Mouse (Mus musculus): Measurements from ENCODE around the gene Arrdc2. TPM values are rescaled to one million over a fixed set of nuclear protein-coding genes. Genes with fewer than 3 reads are reported as not detected.

The Arrdc2 gene
- polyA plus RNA-seq, 1 experiment from 2014 or later: 13.4 TPM

DNA sequence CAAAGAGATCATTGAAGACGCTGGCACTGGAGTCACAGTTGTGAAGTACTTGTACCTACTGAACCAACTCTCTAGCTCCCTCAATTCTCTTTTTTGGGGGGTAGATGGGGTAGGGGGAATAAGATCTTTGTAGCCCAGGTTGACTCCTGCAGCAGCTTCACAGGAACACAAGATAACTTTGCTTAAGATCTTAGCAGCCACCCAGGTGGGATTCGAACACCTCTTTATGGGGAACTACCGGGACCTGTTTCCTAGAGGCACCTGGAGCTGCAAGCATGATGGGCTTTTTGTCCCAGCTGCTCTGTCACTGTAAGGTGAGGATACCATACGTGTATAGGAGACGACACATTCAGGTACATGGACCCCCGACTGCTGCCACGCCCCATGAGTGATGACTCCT lies 27.0 kb upstream of the Arrdc2 start:
- Histone ChIP-seq H3K4me1 (replicated peaks; ENCODE audit: control insufficient read depth, insufficient read depth, low read length) (peaks cover 45% of the 10 kb centered on the region), H3K9me3 (ENCODE audit: control insufficient read depth, low read length) (no peaks in the 10 kb centered on the region), H3K4me2 (peak overlapping the region; percentile 84), H3K27ac (ENCODE audit: low read depth, low read length) (no peak overlapping the region), H3K4me3 (ENCODE audit: low read depth, low read length) (no peak overlapping the region), H3K36me3 (ENCODE audit: control insufficient read depth, insufficient read depth, low read length) (no peaks in the 10 kb centered on the region; the same call in 1 of the 2 replicates), H3K9ac (ENCODE audit: low read depth, low read length) (no peak overlapping the region), H3K27me3 (replicated peaks; ENCODE audit: control insufficient read depth, insufficient read depth, low read length) (peaks cover 35% of the 10 kb centered on the region)
- 84% methylated on average over 7 of the region's 7 CpGs for WGBS
- no peak for DNase-seq (ENCODE audit: low spot score)
- no peak for ATAC-seq (replicated peaks; ENCODE audit: low FRiP score)

- peaks cover 40% of the 10 kb centered on the region for H3K27me3 ChIP-seq (replicated peaks; ENCODE audit: control insufficient read depth, insufficient read depth, low read length)
- ATAC-seq (replicated peaks; ENCODE audit: low FRiP score): peak; percentile 1; the same call in 1 of the 2 replicates
- H3K9me3 ChIP-seq (ENCODE audit: control insufficient read depth, low read length): no peaks in the 10 kb centered on the region
- peak overlapping the region; percentile 50 for H3K4me3 ChIP-seq (ENCODE audit: low read depth, low read length)
- peak overlapping the region; percentile 42 for H3K9ac ChIP-seq (ENCODE audit: low read depth, low read length)
- H3K36me3 ChIP-seq (ENCODE audit: control insufficient read depth, insufficient read depth, low read length): no peaks in the 10 kb centered on the region; the same call in 1 of the 2 replicates
- no peak for DNase-seq (ENCODE audit: low spot score)
- 8% methylated on average over 12 of the region's 12 CpGs for WGBS
- H3K4me1 ChIP-seq (replicated peaks; ENCODE audit: control insufficient read depth, insufficient read depth, low read length): peaks cover 45% of the 10 kb centered on the region
- H3K4me2 ChIP-seq: peak overlapping the region; percentile 84
- H3K27ac ChIP-seq (ENCODE audit: low read depth, low read length): peak overlapping the region; percentile 39; the same call in 1 of the 2 replicates
Measured at GRCm38 (mm10) chr8:70866001-70866520, 26.5 kb upstream of the Arrdc2 start.

DNA sequence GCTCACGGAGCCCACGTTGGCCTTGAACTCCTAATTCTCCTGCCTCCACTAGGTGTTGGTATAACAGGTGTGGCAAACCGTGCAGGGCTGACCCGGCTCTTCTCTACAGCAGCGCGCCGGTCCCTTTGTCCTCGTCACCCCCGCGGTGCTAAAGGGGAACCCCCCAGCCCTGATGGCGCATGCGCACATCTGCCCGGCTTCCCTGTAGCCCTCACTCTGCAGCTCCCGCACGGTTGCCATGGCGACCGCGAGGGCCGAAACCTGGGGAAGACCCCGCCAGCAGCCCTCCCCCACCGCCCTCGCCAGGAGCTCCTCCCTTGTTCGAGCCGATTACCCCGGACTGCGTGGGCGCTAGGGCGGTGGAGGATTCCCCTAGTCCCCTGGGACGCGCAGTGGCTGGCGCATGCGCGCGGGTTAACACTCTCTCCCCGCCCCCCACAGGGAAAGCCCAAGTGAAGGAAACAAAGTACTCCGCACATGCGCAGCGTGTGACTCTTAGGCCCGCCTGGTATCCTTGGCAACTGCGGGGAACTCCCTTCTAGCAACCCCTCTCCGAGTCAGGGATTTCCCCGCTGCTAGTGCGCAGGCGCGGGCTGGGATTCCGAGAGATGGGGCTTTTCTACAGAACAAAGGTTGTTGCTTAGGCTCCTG lies 26.0 kb upstream of the Arrdc2 start:
- peaks cover 45% of the 10 kb centered on the region for H3K4me1 ChIP-seq (replicated peaks; ENCODE audit: control insufficient read depth, insufficient read depth, low read length)
- DNase-seq (ENCODE audit: low spot score) (peak; percentile 97), ATAC-seq (replicated peaks; ENCODE audit: low FRiP score) (peak; percentile 88)
- no peak overlapping the region for H3K27ac ChIP-seq (ENCODE audit: low read depth, low read length)
- H3K4me2 ChIP-seq: peak overlapping the region; percentile 84
- peak overlapping the region; percentile 50 for H3K4me3 ChIP-seq (ENCODE audit: low read depth, low read length)
- H3K9ac ChIP-seq (ENCODE audit: low read depth, low read length): peak overlapping the region; percentile 49
- under 1% methylated on average over 46 of the region's 46 CpGs for WGBS
- no peaks in the 10 kb centered on the region; the same call in 1 of the 2 replicates for H3K36me3 ChIP-seq (ENCODE audit: control insufficient read depth, insufficient read depth, low read length)
- H3K9me3 ChIP-seq (ENCODE audit: control insufficient read depth, low read length): no peaks in the 10 kb centered on the region
- H3K27me3 ChIP-seq (replicated peaks; ENCODE audit: control insufficient read depth, insufficient read depth, low read length): peaks cover 42% of the 10 kb centered on the region

- Histone ChIP-seq H3K4me3 (ENCODE audit: low read depth, low read length) (peak overlapping the region; percentile 50), H3K36me3 (ENCODE audit: control insufficient read depth, insufficient read depth, low read length) (no peaks in the 10 kb centered on the region; the same call in 1 of the 2 replicates), H3K27me3 (replicated peaks; ENCODE audit: control insufficient read depth, insufficient read depth, low read length) (peaks cover 45% of the 10 kb centered on the region), H3K27ac (ENCODE audit: low read depth, low read length) (no peak overlapping the region), H3K9ac (ENCODE audit: low read depth, low read length) (peak overlapping the region; percentile 49), H3K4me1 (replicated peaks; ENCODE audit: control insufficient read depth, insufficient read depth, low read length) (peaks cover 45% of the 10 kb centered on the region), H3K9me3 (ENCODE audit: control insufficient read depth, low read length) (no peaks in the 10 kb centered on the region), H3K4me2 (peak overlapping the region; percentile 84)
- WGBS: 2% methylated on average over 24 of the region's 24 CpGs
- no peak for DNase-seq (ENCODE audit: low spot score)
- ATAC-seq (replicated peaks; ENCODE audit: low FRiP score): no peak
Measured at GRCm38 (mm10) chr8:70864712-70865221, 25.2 kb upstream of the Arrdc2 start.

DNA sequence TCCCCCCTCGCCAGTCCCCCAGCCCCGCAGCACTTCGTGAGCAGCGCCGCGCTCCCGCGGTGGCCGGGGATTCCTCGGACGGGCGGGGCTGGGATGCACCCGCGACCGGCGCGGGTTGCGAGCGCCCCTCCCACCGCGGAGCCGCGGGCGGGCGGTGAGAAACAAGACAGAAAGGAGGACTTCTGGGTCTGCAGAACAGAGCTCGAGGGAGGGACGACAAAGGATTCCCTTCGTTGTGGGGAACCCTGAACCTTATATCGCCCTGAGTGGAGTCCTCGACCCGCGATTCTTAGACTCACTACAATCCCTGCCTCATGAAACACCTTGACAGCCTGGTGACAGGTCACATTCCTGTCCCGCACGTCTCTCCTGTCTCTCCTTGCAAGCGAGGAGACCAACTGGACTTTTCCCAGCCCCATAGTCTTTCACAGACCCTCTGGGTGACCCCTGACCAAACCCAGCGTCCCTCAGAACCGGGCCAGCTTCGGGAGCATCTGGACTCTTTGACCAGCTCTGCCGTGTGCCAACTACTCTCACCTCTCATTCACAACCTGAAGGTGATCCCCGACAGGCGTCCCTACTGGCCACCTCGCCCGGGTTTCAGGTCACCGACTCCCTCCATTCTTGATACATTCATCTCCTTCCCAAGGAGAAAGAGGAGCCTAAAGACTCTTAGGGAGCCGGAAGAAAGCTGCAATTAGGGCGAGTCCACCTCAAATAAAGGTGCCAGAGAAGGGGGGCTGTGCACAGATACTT lies 24.6 kb upstream of the Arrdc2 start:
- H3K9me3 ChIP-seq (ENCODE audit: control insufficient read depth, low read length): no peaks in the 10 kb centered on the region
- DNase-seq (ENCODE audit: low spot score) (no peak), ATAC-seq (replicated peaks; ENCODE audit: low FRiP score) (no peak)
- H3K27ac ChIP-seq (ENCODE audit: low read depth, low read length): no peak overlapping the region
- H3K4me3 ChIP-seq (ENCODE audit: low read depth, low read length): peak overlapping the region; percentile 50
- H3K4me1 ChIP-seq (replicated peaks; ENCODE audit: control insufficient read depth, insufficient read depth, low read length): peaks cover 42% of the 10 kb centered on the region
- no peaks in the 10 kb centered on the region; the same call in 1 of the 2 replicates for H3K36me3 ChIP-seq (ENCODE audit: control insufficient read depth, insufficient read depth, low read length)
- peak overlapping the region; percentile 17; the same call in 1 of the 2 replicates for H3K9ac ChIP-seq (ENCODE audit: low read depth, low read length)
- H3K4me2 ChIP-seq: peak overlapping the region; percentile 84
- peaks cover 45% of the 10 kb centered on the region for H3K27me3 ChIP-seq (replicated peaks; ENCODE audit: control insufficient read depth, insufficient read depth, low read length)
- 2% methylated on average over 46 of the region's 46 CpGs for WGBS

DNA sequence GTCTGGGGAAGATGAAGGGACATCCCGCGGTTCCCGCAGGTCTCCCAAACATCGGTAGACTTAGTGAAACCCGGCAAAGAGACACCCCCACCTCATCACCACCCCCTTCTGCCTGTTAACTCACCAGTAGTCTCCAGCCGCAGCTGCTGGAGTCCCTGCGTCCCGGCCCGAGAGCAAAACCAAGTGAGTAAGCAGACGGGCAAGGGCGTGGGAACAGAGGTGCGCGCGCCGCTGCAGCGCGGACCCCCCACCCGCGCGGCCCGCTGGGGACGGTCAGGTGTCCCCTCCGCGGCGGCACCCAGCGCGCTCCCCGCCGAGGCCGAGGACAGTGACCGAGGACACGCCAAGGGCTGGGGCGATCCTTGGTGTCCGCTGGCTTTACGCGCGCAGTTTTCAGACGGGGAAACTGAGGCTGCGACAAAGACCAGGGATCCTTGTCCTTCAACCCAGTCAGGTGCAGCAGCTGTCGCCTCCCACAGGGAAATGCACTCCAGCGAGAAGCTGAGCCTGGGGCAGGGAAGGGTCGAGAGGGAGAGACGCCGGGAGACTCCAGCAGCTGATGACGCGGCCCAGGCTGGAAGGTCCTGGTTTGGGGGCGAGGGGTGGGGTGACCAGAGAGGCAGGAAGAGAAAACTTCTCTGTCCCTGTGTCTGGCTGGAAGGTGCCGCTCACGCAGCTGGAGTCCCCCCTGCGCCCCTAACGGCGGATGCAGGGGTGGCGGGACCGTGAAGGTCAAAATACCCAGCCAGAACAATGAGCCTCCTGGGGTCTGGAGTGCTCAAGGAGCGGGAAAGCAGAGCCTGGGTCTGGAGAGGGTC lies 23.5 kb upstream of the Arrdc2 start, which contains the start of gene Kcnn1:
Gene Kcnn1, minus strand, starts transcription at position 435 of the 818 bp plus-strand sequence.
- H3K27ac ChIP-seq (ENCODE audit: low read depth, low read length): no peak within 1 kb of the TSS
- no peaks in the 10 kb centered on the region for H3K9me3 ChIP-seq (ENCODE audit: control insufficient read depth, low read length)
- no peaks in the 10 kb centered on the region; the same call in 1 of the 2 replicates for H3K36me3 ChIP-seq (ENCODE audit: control insufficient read depth, insufficient read depth, low read length)
- H3K9ac ChIP-seq (ENCODE audit: low read depth, low read length): no peak within 1 kb of the TSS
- DNase-seq (ENCODE audit: low spot score): no peak
- peak within 1 kb of the TSS; percentile 50 for H3K4me3 ChIP-seq (ENCODE audit: low read depth, low read length)
- H3K4me2 ChIP-seq: peak within 1 kb of the TSS; percentile 84
- 2% methylated on average over 55 of the region's 55 CpGs for WGBS
- peaks cover 34% of the 10 kb centered on the region for H3K4me1 ChIP-seq (replicated peaks; ENCODE audit: control insufficient read depth, insufficient read depth, low read length)
- peaks cover 45% of the 10 kb centered on the region for H3K27me3 ChIP-seq (replicated peaks; ENCODE audit: control insufficient read depth, insufficient read depth, low read length)
- no peak for ATAC-seq (replicated peaks; ENCODE audit: low FRiP score)

DNA sequence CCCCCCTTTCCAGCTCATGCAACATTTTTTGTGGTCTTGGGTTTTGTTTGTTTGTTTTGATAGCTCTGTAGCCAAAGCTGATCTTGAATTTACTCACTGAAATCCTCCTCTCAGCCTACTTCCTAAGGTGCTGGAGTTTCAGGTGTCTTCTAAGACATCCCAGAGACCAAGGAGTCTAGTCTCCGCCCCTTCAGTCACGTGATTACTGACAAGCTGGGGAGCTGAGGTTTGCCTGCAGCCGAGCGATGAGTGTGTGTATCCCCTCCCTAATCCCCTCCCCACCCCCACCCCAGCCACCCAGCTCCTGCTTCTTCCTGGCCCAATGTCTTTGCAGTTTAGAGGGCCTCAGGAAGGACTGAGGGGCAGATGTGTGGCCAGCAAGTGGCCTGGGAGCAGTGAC lies 18.0 kb upstream of the Arrdc2 start:
- 14% methylated on average over 4 of the region's 4 CpGs for WGBS
- Histone ChIP-seq H3K4me1 (replicated peaks; ENCODE audit: control insufficient read depth, insufficient read depth, low read length) (peaks cover 10% of the 10 kb centered on the region), H3K27ac (ENCODE audit: low read depth, low read length) (no peak overlapping the region), H3K4me2 (peak overlapping the region; percentile 92; the same call in 1 of the 2 replicates), H3K9me3 (ENCODE audit: control insufficient read depth, low read length) (no peaks in the 10 kb centered on the region), H3K9ac (ENCODE audit: low read depth, low read length) (no peak overlapping the region), H3K36me3 (ENCODE audit: control insufficient read depth, insufficient read depth, low read length) (no peaks in the 10 kb centered on the region), H3K4me3 (ENCODE audit: low read depth, low read length) (no peak overlapping the region), H3K27me3 (replicated peaks; ENCODE audit: control insufficient read depth, insufficient read depth, low read length) (peaks cover 30% of the 10 kb centered on the region)
- no peak for DNase-seq (ENCODE audit: low spot score)
- ATAC-seq (replicated peaks; ENCODE audit: low FRiP score): no peak

All from liver, embryonic 11.5 days (tissue).